Mouse (Mus musculus): ENCODE results near the gene Pofut1. TPM values are rescaled to one million over a fixed set of nuclear protein-coding genes. Genes with fewer than 3 reads are reported as not detected.

Gene Pofut1
- polyA plus RNA-seq, 1 experiment from 2014 or later, result 7.4 TPM

DNA sequence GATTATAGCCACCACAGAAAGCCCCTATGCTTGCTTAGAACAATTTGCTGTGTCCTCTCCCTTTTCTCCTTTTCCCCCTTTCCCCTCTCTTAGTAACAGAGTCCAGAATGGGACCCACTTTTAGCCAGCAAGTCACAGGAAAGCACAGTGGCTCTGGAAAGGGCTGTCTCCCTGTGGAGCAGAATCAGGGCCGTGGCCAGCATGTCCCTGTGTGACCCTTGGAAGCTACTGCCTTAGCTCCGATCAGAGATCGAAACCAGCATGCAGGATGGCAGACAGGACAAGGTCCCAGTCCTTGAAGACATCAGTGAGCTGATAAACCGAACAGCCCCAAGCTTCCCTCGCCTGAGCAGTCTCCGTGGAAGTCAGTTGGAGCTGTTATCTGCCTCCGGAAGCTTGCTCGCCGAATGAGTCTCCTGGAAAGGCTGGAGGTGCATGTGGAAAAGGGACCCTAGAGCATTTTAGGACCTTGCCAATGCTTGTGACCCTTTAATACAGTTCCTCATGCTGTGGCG is 23.4 kb upstream of the Pofut1 start:
- 88% methylated on average over 10 of the region's 10 CpGs for WGBS
- ATAC-seq (ENCODE audit: insufficient number of reproducible peaks, insufficient read depth, low FRiP score, low TSS enrichment, low read depth), result no peak
- 0 out of 2 replicates have a peak, but pooled peaks cover 3% of the 10 kb centered on the region for H3K36me3 ChIP-seq

DNA sequence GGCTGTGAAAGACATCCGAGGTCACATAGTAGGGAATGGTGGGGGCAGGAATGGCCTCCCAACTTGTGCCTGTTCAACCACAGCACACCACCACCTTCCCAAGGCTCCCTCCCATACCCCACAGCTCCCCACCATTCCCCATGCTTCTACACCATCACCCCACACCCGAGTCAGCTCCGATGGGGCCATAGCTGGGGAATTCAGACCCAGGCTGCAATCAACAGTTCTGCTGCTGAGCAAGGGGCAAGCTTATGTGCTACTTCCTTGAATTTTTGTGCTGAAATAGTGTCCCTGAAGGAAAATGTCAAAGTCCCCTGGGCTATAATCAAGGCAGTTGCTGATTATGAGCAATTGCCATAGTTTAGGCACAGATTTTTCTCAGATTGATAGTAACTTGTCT is 22.8 kb upstream of the Pofut1 start:
- 0 out of 2 replicates have a peak, but pooled peaks cover 3% of the 10 kb centered on the region for H3K36me3 ChIP-seq
- no peaks in the 10 kb centered on the region for H3K9me3 ChIP-seq
- H3K4me2 ChIP-seq, result no peak overlapping the region
- H3K4me3 ChIP-seq (replicated peaks), result no peak overlapping the region
- ATAC-seq (ENCODE audit: insufficient number of reproducible peaks, insufficient read depth, low FRiP score, low TSS enrichment, low read depth), result no peak
- no peaks in the 10 kb centered on the region for H3K27me3 ChIP-seq
- no peak overlapping the region for H3K27ac ChIP-seq
- whole genome bisulfite sequencing, result 81% methylated on average over 3 of the region's 3 CpGs
- H3K9ac ChIP-seq (replicated peaks), result no peak overlapping the region
- no peaks in the 10 kb centered on the region for H3K4me1 ChIP-seq (replicated peaks)

More for the DNA sequence above, 23.4 kb upstream of the Pofut1 start:
- Histone ChIP-seq H3K9me3 (no peaks in the 10 kb centered on the region), H3K27me3 (no peaks in the 10 kb centered on the region), H3K4me1 (replicated peaks) (no peaks in the 10 kb centered on the region), H3K4me3 (replicated peaks) (no peak overlapping the region), H3K4me2 (no peak overlapping the region), H3K9ac (replicated peaks) (no peak overlapping the region), H3K27ac (no peak overlapping the region)

- WGBS, result 85% methylated on average over 4 of the region's 4 CpGs
These were observed 19.7 kb upstream of the Pofut1 start for GRCm38 (mm10) chr2:153221620-153222019.

GRCm38 (mm10) chr2:153222130-153222529 is 19.2 kb upstream of the Pofut1 start:
- Histone ChIP-seq H3K27ac (no peak overlapping the region), H3K4me2 (no peak overlapping the region), H3K9ac (replicated peaks) (no peak overlapping the region), H3K9me3 (no peaks in the 10 kb centered on the region), H3K4me1 (replicated peaks) (peaks cover 22% of the 10 kb centered on the region), H3K27me3 (no peaks in the 10 kb centered on the region), H3K4me3 (replicated peaks) (no peak overlapping the region), H3K36me3 (0 out of 2 replicates have a peak, but pooled peaks cover 3% of the 10 kb centered on the region)
- ATAC-seq (ENCODE audit: insufficient number of reproducible peaks, insufficient read depth, low FRiP score, low TSS enrichment, low read depth), result no peak

More at GRCm38 (mm10) chr2:153221620-153222019, 19.7 kb upstream of the Pofut1 start:
- no peak for ATAC-seq (ENCODE audit: insufficient number of reproducible peaks, insufficient read depth, low FRiP score, low TSS enrichment, low read depth)
- Histone ChIP-seq H3K27ac (no peak overlapping the region), H3K4me1 (replicated peaks) (peaks cover 18% of the 10 kb centered on the region), H3K9me3 (no peaks in the 10 kb centered on the region), H3K4me3 (replicated peaks) (no peak overlapping the region), H3K36me3 (0 out of 2 replicates have a peak, but pooled peaks cover 3% of the 10 kb centered on the region), H3K4me2 (no peak overlapping the region), H3K9ac (replicated peaks) (no peak overlapping the region), H3K27me3 (no peaks in the 10 kb centered on the region)

DNA sequence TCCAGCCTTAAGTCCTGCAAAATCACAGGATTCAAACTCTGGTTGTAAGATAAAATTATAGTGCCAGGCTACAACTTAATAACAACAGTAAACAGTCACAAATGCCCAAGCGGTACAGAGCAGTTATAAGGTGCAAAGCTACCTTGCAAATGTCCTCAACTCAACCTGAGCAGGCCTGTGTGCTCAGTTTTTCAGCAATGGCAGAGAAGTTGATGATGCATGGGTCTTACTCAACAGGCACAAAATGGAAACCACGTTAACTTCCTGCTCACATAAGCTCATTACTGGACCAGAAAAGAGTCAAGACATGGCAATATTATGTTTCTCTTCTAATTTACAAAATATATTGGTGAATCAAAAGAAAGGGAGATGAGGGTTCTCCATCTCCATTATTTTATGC is 18.8 kb upstream of the Pofut1 start:
- Histone ChIP-seq H3K27me3 (no peaks in the 10 kb centered on the region), H3K27ac (no peak overlapping the region), H3K9ac (replicated peaks) (no peak overlapping the region), H3K4me1 (replicated peaks) (peaks cover 22% of the 10 kb centered on the region), H3K9me3 (no peaks in the 10 kb centered on the region), H3K4me3 (replicated peaks) (no peak overlapping the region), H3K36me3 (0 out of 2 replicates have a peak, but pooled peaks cover 3% of the 10 kb centered on the region), H3K4me2 (no peak overlapping the region)
- WGBS, result 89% methylated on average over 2 of the region's 2 CpGs
- ATAC-seq (ENCODE audit: insufficient number of reproducible peaks, insufficient read depth, low FRiP score, low TSS enrichment, low read depth), result no peak

GRCm38 (mm10) chr2:153224946-153225594 is 16.3 kb upstream of the Pofut1 start, which contains the start of gene Tspyl3:
TSS of gene Tspyl3 (minus strand) at chr2:153225441.
- peaks cover 28% of the 10 kb centered on the region for H3K4me1 ChIP-seq (replicated peaks)
- H3K9me3 ChIP-seq, result no peaks in the 10 kb centered on the region
- peak within 1 kb of the TSS; percentile 75 for H3K9ac ChIP-seq (replicated peaks)
- H3K36me3 ChIP-seq, result peaks cover 25% of the 10 kb centered on the region
- 2% methylated on average over 31 of the region's 31 CpGs for WGBS
- peak within 1 kb of the TSS; percentile 59 for H3K4me3 ChIP-seq (replicated peaks)
- peak within 1 kb of the TSS; percentile 77 for H3K4me2 ChIP-seq
- no peaks in the 10 kb centered on the region for H3K27me3 ChIP-seq
- H3K27ac ChIP-seq, result peak within 1 kb of the TSS; percentile 73
- ATAC-seq (ENCODE audit: insufficient number of reproducible peaks, insufficient read depth, low FRiP score, low TSS enrichment, low read depth), result peak; percentile 56

- Histone ChIP-seq H3K4me3 (replicated peaks) (peak overlapping the region; percentile 59), H3K4me2 (peak overlapping the region; percentile 77), H3K9ac (replicated peaks) (no peak overlapping the region; the same call in 1 of the 2 replicates), H3K27me3 (no peaks in the 10 kb centered on the region), H3K4me1 (replicated peaks) (peaks cover 28% of the 10 kb centered on the region), H3K27ac (peak overlapping the region; percentile 73), H3K9me3 (no peaks in the 10 kb centered on the region), H3K36me3 (peaks cover 30% of the 10 kb centered on the region)
- 7% methylated on average over 3 of the region's 3 CpGs for WGBS
- ATAC-seq (ENCODE audit: insufficient number of reproducible peaks, insufficient read depth, low FRiP score, low TSS enrichment, low read depth), result no peak
These were observed 15.8 kb upstream of the Pofut1 start for GRCm38 (mm10) chr2:153225595-153225953.

GRCm38 (mm10) chr2:153227959-153228358 is 13.4 kb upstream of the Pofut1 start:
- WGBS, result 89% methylated on average over 4 of the region's 4 CpGs
- Histone ChIP-seq H3K4me2 (no peak overlapping the region), H3K9ac (replicated peaks) (no peak overlapping the region), H3K4me3 (replicated peaks) (no peak overlapping the region), H3K27me3 (no peaks in the 10 kb centered on the region), H3K27ac (no peak overlapping the region), H3K9me3 (no peaks in the 10 kb centered on the region), H3K4me1 (replicated peaks) (peaks cover 28% of the 10 kb centered on the region), H3K36me3 (peaks cover 49% of the 10 kb centered on the region)
- ATAC-seq (ENCODE audit: insufficient number of reproducible peaks, insufficient read depth, low FRiP score, low TSS enrichment, low read depth), result no peak

- Histone ChIP-seq H3K4me2 (no peak overlapping the region), H3K27ac (no peak overlapping the region), H3K9ac (replicated peaks) (no peak overlapping the region), H3K36me3 (peaks cover 55% of the 10 kb centered on the region), H3K4me3 (replicated peaks) (no peak overlapping the region), H3K9me3 (no peaks in the 10 kb centered on the region), H3K27me3 (no peaks in the 10 kb centered on the region), H3K4me1 (replicated peaks) (peaks cover 28% of the 10 kb centered on the region)
- WGBS, result 83% methylated on average over 5 of the region's 5 CpGs
- no peak for ATAC-seq (ENCODE audit: insufficient number of reproducible peaks, insufficient read depth, low FRiP score, low TSS enrichment, low read depth)
These were observed 12.8 kb upstream of the Pofut1 start for GRCm38 (mm10) chr2:153228523-153228922.

- Histone ChIP-seq H3K9ac (replicated peaks) (no peak overlapping the region), H3K9me3 (no peaks in the 10 kb centered on the region), H3K4me1 (replicated peaks) (peaks cover 26% of the 10 kb centered on the region), H3K4me2 (no peak overlapping the region), H3K36me3 (peaks cover 59% of the 10 kb centered on the region), H3K27me3 (no peaks in the 10 kb centered on the region), H3K27ac (no peak overlapping the region), H3K4me3 (replicated peaks) (no peak overlapping the region)
- 76% methylated on average over 4 of the region's 4 CpGs for WGBS
- no peak for ATAC-seq (ENCODE audit: insufficient number of reproducible peaks, insufficient read depth, low FRiP score, low TSS enrichment, low read depth)
These were observed 4.1 kb upstream of the Pofut1 start for GRCm38 (mm10) chr2:153237193-153237592.

DNA sequence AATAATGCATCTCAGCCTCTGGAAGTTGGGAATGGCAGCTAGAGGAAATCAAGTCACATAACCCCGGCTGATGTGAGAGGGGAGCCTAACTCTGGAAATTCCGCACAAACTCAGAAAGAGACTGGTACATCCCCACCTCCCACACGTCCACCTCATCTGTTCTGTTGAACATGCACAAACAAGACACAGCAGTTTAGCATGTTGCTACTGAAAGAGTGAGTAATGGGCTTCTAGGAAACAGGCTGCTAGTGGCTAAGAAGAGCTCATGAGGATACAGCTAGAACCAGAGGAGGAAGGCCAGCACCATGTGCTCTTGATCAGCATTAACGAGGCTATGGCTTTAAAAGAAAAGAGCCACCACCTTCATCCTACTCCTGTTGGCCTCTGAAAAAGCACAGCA is 3.4 kb upstream of the Pofut1 start:
- WGBS, result 65% methylated on average over 4 of the region's 4 CpGs
- Histone ChIP-seq H3K4me1 (replicated peaks) (peaks cover 31% of the 10 kb centered on the region), H3K9me3 (no peaks in the 10 kb centered on the region), H3K27ac (no peak overlapping the region), H3K4me2 (no peak overlapping the region), H3K36me3 (peaks cover 53% of the 10 kb centered on the region), H3K4me3 (replicated peaks) (no peak overlapping the region), H3K9ac (replicated peaks) (no peak overlapping the region), H3K27me3 (no peaks in the 10 kb centered on the region)
- no peak for ATAC-seq (ENCODE audit: insufficient number of reproducible peaks, insufficient read depth, low FRiP score, low TSS enrichment, low read depth)

DNA sequence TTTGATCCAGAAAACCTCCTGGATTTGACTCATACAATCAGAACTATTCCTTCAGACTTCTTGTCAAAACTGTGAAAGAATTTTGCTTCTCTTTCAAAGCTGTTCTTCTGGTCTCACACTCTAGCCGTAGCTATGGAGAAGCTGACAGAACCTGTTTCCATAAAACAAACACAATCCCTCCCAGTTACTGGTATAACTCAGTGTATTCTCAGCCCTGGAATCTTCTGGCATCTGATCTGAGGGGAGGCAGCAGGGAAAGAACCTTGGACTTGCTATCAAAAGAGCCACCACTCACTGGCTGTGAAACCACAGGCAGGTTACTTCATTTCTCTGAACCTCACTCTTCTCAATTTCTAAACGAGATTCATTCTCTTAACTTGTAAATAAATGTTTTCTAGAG is 2.9 kb upstream of the Pofut1 start:
- no peak overlapping the region for H3K4me3 ChIP-seq (replicated peaks)
- no peak overlapping the region for H3K4me2 ChIP-seq
- no peaks in the 10 kb centered on the region for H3K27me3 ChIP-seq
- H3K36me3 ChIP-seq, result peaks cover 50% of the 10 kb centered on the region
- 76% methylated on average over 2 of the region's 2 CpGs for WGBS
- H3K9ac ChIP-seq (replicated peaks), result no peak overlapping the region
- H3K4me1 ChIP-seq (replicated peaks), result peaks cover 31% of the 10 kb centered on the region
- no peaks in the 10 kb centered on the region for H3K9me3 ChIP-seq
- ATAC-seq (ENCODE audit: insufficient number of reproducible peaks, insufficient read depth, low FRiP score, low TSS enrichment, low read depth), result no peak
- H3K27ac ChIP-seq, result no peak overlapping the region
